ENCODE assay signal across 10 mouse cellular contexts in the genomic region with DNA sequence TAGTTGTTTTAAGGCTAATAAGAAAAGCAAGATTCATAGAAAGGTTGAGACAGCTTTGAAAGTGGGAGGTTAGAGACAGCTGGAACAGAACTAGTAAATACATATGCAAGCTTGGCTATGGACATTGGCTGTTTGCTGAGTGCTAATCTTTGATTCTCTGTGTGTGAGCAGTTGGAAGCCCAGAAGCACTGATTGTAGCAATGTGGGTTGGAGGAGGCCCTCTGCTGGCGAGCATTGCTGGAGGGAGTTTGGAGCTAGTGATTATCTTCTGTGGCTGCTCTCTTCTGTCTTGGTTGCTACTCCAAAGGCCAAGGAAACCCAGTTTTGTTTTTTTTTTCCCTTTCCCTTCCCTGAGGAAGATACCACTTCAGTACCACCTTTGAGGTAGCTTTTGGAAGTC. TPM values are rescaled to one million over a fixed set of nuclear protein-coding genes. Genes with fewer than 3 reads are reported as not detected.
DNase-seq lines count a peak whose midpoint lies in the region; ATAC-seq and TF ChIP-seq lines count a peak whose summit lies in the region.
"Had no signal": no experiment of that assay in that cellular context is flagged by ENCODE, and none has a peak within 500 bp of the region (broad histone marks: within the 10 kb centered on the region; RNA-seq: fewer than 3 reads in every experiment).

No protein-coding gene starts in this region.

- TF ChIP-seq EP300 in liver, embryonic 14.5 days (IDR thresholded peaks at IDR 0.05; ENCODE audit: low read depth): no peak

- peak; percentile 71 for TF ChIP-seq CTCF in liver, embryonic 14.5 days (IDR thresholded peaks at IDR 0.05; ENCODE audit: low read depth)

- no peak overlapping the region for H3K4me2 ChIP-seq in hindbrain, embryonic 12.5 days (replicated peaks)
- no peak overlapping the region for H3K4me2 ChIP-seq in hindbrain, embryonic 16.5 days (ENCODE audit: low read length)
- no peak overlapping the region for H3K4me2 ChIP-seq in liver, embryonic 14.5 days (ENCODE audit: low read depth)
- H3K4me2 ChIP-seq: embryonic facial prominence, embryonic 13.5 days had no signal

- H3K36me3 ChIP-seq in hindbrain, embryonic 12.5 days: no peaks in the 10 kb centered on the region
- no peaks in the 10 kb centered on the region for H3K36me3 ChIP-seq in hindbrain, embryonic 16.5 days (ENCODE audit: control insufficient read depth, insufficient read depth, low read length)
- H3K36me3 ChIP-seq in ES-E14 (ENCODE audit: control insufficient read depth, insufficient read depth, low read length, poor library complexity, severe bottlenecking): no peaks in the 10 kb centered on the region
- peaks cover 13% of the 10 kb centered on the region for H3K36me3 ChIP-seq in liver, embryonic 14.5 days (replicated peaks; ENCODE audit: control insufficient read depth, insufficient read depth, low read depth)

- ATAC-seq in hindbrain, embryonic 12.5 days (ENCODE audit: low FRiP score): no peak
- ATAC-seq in hindbrain, embryonic 16.5 days: no peak
- no peak for ATAC-seq in liver, embryonic 14.5 days (ENCODE audit: insufficient read depth)

- H3K9me3 ChIP-seq in hindbrain, embryonic 12.5 days (replicated peaks): no peaks in the 10 kb centered on the region
- no peaks in the 10 kb centered on the region for H3K9me3 ChIP-seq in hindbrain, embryonic 16.5 days (ENCODE audit: control insufficient read depth, low read length)
- no peaks in the 10 kb centered on the region for H3K9me3 ChIP-seq in ES-E14 (ENCODE audit: control insufficient read depth, insufficient read depth, low read depth, low read length)
- H3K9me3 ChIP-seq in liver, embryonic 14.5 days (ENCODE audit: control insufficient read depth, low read length): no peaks in the 10 kb centered on the region
- H3K9me3 ChIP-seq: embryonic facial prominence, embryonic 13.5 days had no signal

- peaks cover 13% of the 10 kb centered on the region for H3K4me1 ChIP-seq in hindbrain, embryonic 12.5 days
- peaks cover 11% of the 10 kb centered on the region for H3K4me1 ChIP-seq in hindbrain, embryonic 16.5 days (ENCODE audit: control insufficient read depth, insufficient read depth, low read depth, low read length)
- no peaks in the 10 kb centered on the region; a peak in 1 of 4 replicates for H3K4me1 ChIP-seq in ES-E14 (ENCODE audit: control insufficient read depth in 2 of 2, insufficient read depth in 2 of 2, low read length in 2 of 2, poor library complexity in 1 of 2)
- peaks cover 9 to 20% of the 10 kb centered on the region in 2 experiments for H3K4me1 ChIP-seq in liver, embryonic 14.5 days (replicated peaks; ENCODE audit: control insufficient read depth in 2 of 2, insufficient read depth in 2 of 2, low read length in 1 of 2)

- peak; percentile 25 for DNase-seq in ES-E14 (ENCODE audit: low read depth, low spot score)
- DNase-seq in cerebellum, adult 8-10 months: peak; percentile 44
- DNase-seq in induced T-regulatory cell, adult 2 months (ENCODE audit: low read depth): peak; percentile 52
- no peak for DNase-seq in liver, embryonic 14.5 days (ENCODE audit: low read depth in 3 of 3, low spot score in 3 of 3)
- peak; percentile 67 to 75 for DNase-seq in right cerebral cortex, postnatal 10 days (ENCODE audit: low spot score in 2 of 2)
- no peak for DNase-seq in urinary bladder, postnatal 25 days (ENCODE audit: low spot score)

- no peak overlapping the region for H3K9ac ChIP-seq in hindbrain, embryonic 12.5 days
- no peak overlapping the region for H3K9ac ChIP-seq in hindbrain, embryonic 16.5 days (ENCODE audit: low read depth, low read length)
- H3K9ac ChIP-seq in ES-E14 (ENCODE audit: insufficient read depth, low read depth, low read length, poor library complexity, severe bottlenecking): no peak overlapping the region
- no peak overlapping the region for H3K9ac ChIP-seq in liver, embryonic 14.5 days (replicated peaks)
- H3K9ac ChIP-seq: embryonic facial prominence, embryonic 13.5 days had no signal

- H3K27me3 ChIP-seq in hindbrain, embryonic 12.5 days: no peaks in the 10 kb centered on the region
- no peaks in the 10 kb centered on the region for H3K27me3 ChIP-seq in hindbrain, embryonic 16.5 days (replicated peaks; ENCODE audit: control insufficient read depth, insufficient read depth, low read length)
- no peaks in the 10 kb centered on the region for H3K27me3 ChIP-seq in liver, embryonic 14.5 days (ENCODE audit: control insufficient read depth, insufficient read depth, low read length)
- H3K27me3 ChIP-seq: embryonic facial prominence, embryonic 13.5 days had no signal

- WGBS in hindbrain, embryonic 12.5 days: 65% methylated on average over 1 of the region's 1 CpGs
- 47% methylated on average over 1 of the region's 1 CpGs for WGBS in hindbrain, embryonic 16.5 days
- 7% methylated on average over 1 of the region's 1 CpGs for WGBS in liver, embryonic 14.5 days (ENCODE audit: insufficient replicate concordance)

- in situ Hi-C loops in ES-E14 (cut with MboI; ENCODE audit: low sequenced_read_pairs in 2 of 2, unreplicated experiment in 2 of 2): no loop called here

- peak overlapping the region; percentile 7; the same call in 1 of the 2 replicates for H3K27ac ChIP-seq in hindbrain, embryonic 12.5 days
- H3K27ac ChIP-seq in hindbrain, embryonic 16.5 days (ENCODE audit: low read depth, low read length): no peak overlapping the region
- no peak overlapping the region for H3K27ac ChIP-seq in ES-E14 (ENCODE audit: insufficient read depth, low read depth, low read length, poor library complexity, severe bottlenecking)
- no peak overlapping the region for H3K27ac ChIP-seq in liver, embryonic 14.5 days
- H3K27ac ChIP-seq: embryonic facial prominence, embryonic 13.5 days had no signal

- H3K4me3 ChIP-seq in hindbrain, embryonic 12.5 days: no peak overlapping the region
- no peak overlapping the region for H3K4me3 ChIP-seq in hindbrain, embryonic 16.5 days (ENCODE audit: low read length)
- no peak overlapping the region for H3K4me3 ChIP-seq in ES-E14 (ENCODE audit: insufficient read depth in 1 of 2, low read depth in 1 of 2, low read length in 2 of 2, poor library complexity in 1 of 2, severe bottlenecking in 1 of 2)
- no peak overlapping the region for H3K4me3 ChIP-seq in liver, embryonic 14.5 days (ENCODE audit: insufficient read depth in 1 of 2, low read depth in 2 of 2, low read length in 2 of 2)
- H3K4me3 ChIP-seq: embryonic facial prominence, embryonic 13.5 days had no signal

TF ChIP-seq in ES-E14, 5 proteins besides CTCF, POLR2A, EP300 and RAD21:
- TF ChIP-seq CHD2 (IDR thresholded peaks at IDR 0.05; ENCODE audit: low read depth, low read length) (no peak), ZNF384 (IDR thresholded peaks at IDR 0.05; ENCODE audit: low read depth, low read length) (no peak), MAFK (IDR thresholded peaks at IDR 0.05; ENCODE audit: insufficient read depth, low read depth, low read length) (no peak), HCFC1 (IDR thresholded peaks at IDR 0.05; ENCODE audit: borderline replicate concordance, insufficient read depth, low read length) (no peak), ZC3H11A (IDR thresholded peaks at IDR 0.05; ENCODE audit: borderline replicate concordance, low read depth, low read length) (no peak)

RNA-seq across cellular contexts. Expression of a gene that starts 26.6 kb away (rescaled TPM):
- polyA plus RNA-seq in hindbrain, embryonic 12.5 days (2016; fragmentation: Nextera tagmentation; extraction: Ambion mirVana): 1.7 and 3.0 TPM in 2 replicates
- 1.0 and 1.1 TPM in 2 replicates for polyA plus RNA-seq in hindbrain, embryonic 16.5 days (2015; fragmentation: Nextera tagmentation; extraction: Ambion mirVana)
- total RNA-seq in ES-E14 (2012; rRNA removed): 0.49 TPM in 1 of 2 replicates, not detected in the other
- polyA plus RNA-seq in liver, embryonic 14.5 days (2012; rRNA removed): 0.25 TPM in 1 of 2 replicates, not detected in the other
- 0.36 TPM in 1 of 2 replicates, not detected in the other for polyA plus RNA-seq in liver, embryonic 14.5 days (2014; fragmentation: Nextera tagmentation; extraction: Ambion mirVana)
- polyA plus RNA-seq: liver, embryonic 16.5 days had no signal

RNA-seq across cellular contexts. Expression of a gene that starts 26.9 kb away (rescaled TPM):
- polyA plus RNA-seq in hindbrain, embryonic 12.5 days (2016; fragmentation: Nextera tagmentation; extraction: Ambion mirVana): 34.1 and 37.7 TPM in 2 replicates
- polyA plus RNA-seq in hindbrain, embryonic 16.5 days (2015; fragmentation: Nextera tagmentation; extraction: Ambion mirVana): 22.8 and 23.4 TPM in 2 replicates
- 156 and 209 TPM in 2 replicates for total RNA-seq in ES-E14 (2012; rRNA removed)
- polyA plus RNA-seq in liver, embryonic 14.5 days (2012; rRNA removed): 204 and 237 TPM in 2 replicates
- polyA plus RNA-seq in liver, embryonic 14.5 days (2014; fragmentation: Nextera tagmentation; extraction: Ambion mirVana): 35.9 and 37.4 TPM in 2 replicates

RNA-seq across cellular contexts. Expression of a gene that starts 48.0 kb away (rescaled TPM):
- polyA plus RNA-seq in hindbrain, embryonic 12.5 days (2016; fragmentation: Nextera tagmentation; extraction: Ambion mirVana): 0.36 TPM in 1 of 2 replicates, not detected in the other
- polyA plus RNA-seq in hindbrain, embryonic 16.5 days (2015; fragmentation: Nextera tagmentation; extraction: Ambion mirVana): not detected in 2 replicates
- total RNA-seq in ES-E14 (2012; rRNA removed): not detected in 2 replicates
- polyA plus RNA-seq in liver, embryonic 14.5 days (2012; rRNA removed): not detected in 2 replicates
- polyA plus RNA-seq in liver, embryonic 14.5 days (2014; fragmentation: Nextera tagmentation; extraction: Ambion mirVana): not detected in 2 replicates
- polyA plus RNA-seq: embryonic facial prominence, embryonic 13.5 days; liver, embryonic 16.5 days had no signal

Comparison
In these comparisons a context has a peak if more than half of its experiments do, and no peak if none do; other contexts are left out.
1. DNase-seq: peak in ES-E14 (single experiment), cerebellum, adult 8-10 months (single experiment), induced T-regulatory cell, adult 2 months (single experiment) and right cerebral cortex, postnatal 10 days (2 of 2); none in liver, embryonic 14.5 days (0 of 3) and urinary bladder, postnatal 25 days (single experiment).